Mouse (Mus musculus) liver, embryonic 14.5 days (tissue): ENCODE data around the gene Ttll13.

Experiments
- CTCF ChIP-seq: IDR thresholded peaks from 2 replicates; pipeline ENCODE4 v1.5.1; 2016; ENCODE audit warnings: antibody characterized with exemption, low read depth, control low read depth
- EP300 ChIP-seq: IDR thresholded peaks from 2 replicates; pipeline ENCODE4 v1.6.1; 2016; ENCODE audit warnings: antibody characterized with exemption, low read depth

DNA sequence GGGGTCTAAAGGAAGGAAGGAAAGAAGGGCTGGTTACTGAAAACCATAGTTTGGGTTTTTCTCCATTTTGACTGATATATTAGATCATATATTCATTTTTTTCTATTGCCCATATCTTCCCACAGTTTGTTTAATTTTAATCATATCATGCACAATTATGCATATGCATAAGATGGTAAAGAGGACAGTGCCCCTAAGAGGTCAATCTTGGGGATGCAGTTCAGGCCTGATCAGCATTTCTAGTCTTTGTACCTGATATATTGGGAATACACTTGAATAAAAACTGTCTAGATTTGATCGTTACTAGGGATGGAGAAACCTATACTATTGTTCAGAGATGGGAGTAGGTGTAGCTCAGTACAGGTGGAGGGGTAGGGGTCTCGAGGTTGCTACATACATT lies 34.8 kb downstream of the Ttll13 start:
- TF ChIP-seq EP300 (no peak), CTCF (peak; percentile 24; the same call in 1 of the 2 replicates)
